Mouse (Mus musculus) spleen, postnatal 36 days (tissue): ENCODE data around the gene Pibf1.

ENCODE experiments used
- DNase-seq, 2 experiments: peaks; one replicate each; pipeline ENCODE4 v3.0.0; 2022; ENCODE audit warnings: low spot score in 2 of 2, mixed read lengths in 1 of 2

Pibf1 gene

GRCm38 (mm10) chr14:99266749-99267148 lies 167.5 kb downstream of the Pibf1 start:
- DNase-seq, result no peak

- no peak for DNase-seq
Observed at GRCm38 (mm10) chr14:99274056-99274455, 174.8 kb downstream of the Pibf1 start.

GRCm38 (mm10) chr14:99275827-99276226 lies 176.6 kb downstream of the Pibf1 start:
- DNase-seq, result no peak

- DNase-seq, result no peak
Observed at GRCm38 (mm10) chr14:99278312-99278711, 179.1 kb downstream of the Pibf1 start.

GRCm38 (mm10) chr14:99278763-99279486 lies 179.7 kb downstream of the Pibf1 start:
- peak in 1 of 2 experiments; percentile 8 for DNase-seq

- no peak for DNase-seq
Observed at GRCm38 (mm10) chr14:99280399-99280798, 181.2 kb downstream of the Pibf1 start.

GRCm38 (mm10) chr14:99280825-99281433 lies 181.7 kb downstream of the Pibf1 start:
- DNase-seq, result no peak

- no peak for DNase-seq
Observed at GRCm38 (mm10) chr14:99285486-99285885, 186.3 kb downstream of the Pibf1 start.

- DNase-seq, result no peak
Observed at GRCm38 (mm10) chr14:99292176-99292575, 193.0 kb downstream of the Pibf1 start.

GRCm38 (mm10) chr14:99294424-99294823 lies 195.2 kb downstream of the Pibf1 start:
- DNase-seq, result no peak

GRCm38 (mm10) chr14:99295606-99296341 lies 196.6 kb downstream of the Pibf1 start:
- no peak for DNase-seq

GRCm38 (mm10) chr14:99298385-99299021 lies 199.3 kb downstream of the Pibf1 start, which contains the start of gene Klf5:
Gene Klf5, plus strand, starts transcription at chr14:99298691.
- DNase-seq, result peak; percentile 81 to 87

GRCm38 (mm10) chr14:99299022-99299481 lies 199.8 kb downstream of the Pibf1 start:
- peak; percentile 16 to 25 for DNase-seq

GRCm38 (mm10) chr14:99299701-99300191 lies 200.5 kb downstream of the Pibf1 start:
- DNase-seq, result no peak

GRCm38 (mm10) chr14:99301472-99301871 lies 202.2 kb downstream of the Pibf1 start:
- no peak for DNase-seq
